Mouse (Mus musculus): ENCODE data around the gene Psme2. TPM values are rescaled to one million over a fixed set of nuclear protein-coding genes. Genes with fewer than 3 reads are reported as not detected.
A peak's percentile ranks its signal among the peaks of the same experiment; 100 is the strongest.

The Psme2 gene
- polyA plus RNA-seq, 1 experiment from 2014 or later, result 222 TPM

DNA sequence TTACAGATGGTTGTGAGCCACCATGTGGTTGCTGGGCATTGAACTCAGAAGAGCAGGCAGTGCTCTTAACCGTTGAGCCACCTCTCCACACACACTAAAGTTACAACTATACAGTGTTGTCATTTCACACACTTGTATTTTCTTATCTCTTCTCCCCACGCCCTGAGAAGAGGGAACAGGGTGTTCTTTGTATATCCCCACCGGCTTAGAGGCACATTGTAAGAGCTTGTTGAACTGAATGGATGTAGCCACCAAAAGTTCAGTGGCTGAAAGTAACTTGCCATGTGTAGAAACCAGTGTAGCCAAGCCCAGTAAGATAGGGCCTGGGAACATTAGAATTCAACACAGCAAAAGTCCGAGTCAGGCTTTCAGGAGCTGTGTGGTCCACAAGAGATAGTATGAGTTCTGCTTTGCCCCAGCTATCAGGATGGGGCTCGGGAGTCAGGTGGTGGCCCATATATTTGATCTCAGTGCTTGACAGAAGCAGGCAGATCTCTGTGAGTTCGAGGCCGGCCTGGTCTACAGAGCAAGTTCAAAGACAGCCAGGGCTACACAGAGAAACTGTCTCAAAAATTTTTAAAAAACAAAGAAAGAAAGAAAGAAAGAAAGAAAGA lies 23.8 kb upstream of the Psme2 start:
- H3K9ac ChIP-seq (replicated peaks), result no peak overlapping the region
- H3K4me2 ChIP-seq (ENCODE audit: low read depth, low read length), result no peak overlapping the region
- no peaks in the 10 kb centered on the region for H3K9me3 ChIP-seq (ENCODE audit: low read length)
- peaks cover 21% of the 10 kb centered on the region for H3K4me1 ChIP-seq (ENCODE audit: insufficient read depth)
- peak overlapping the region; percentile 77 for H3K27ac ChIP-seq (ENCODE audit: low read depth)
- TF ChIP-seq EP300 (IDR thresholded peaks at IDR 0.05; ENCODE audit: low read depth), result peak; percentile 94
- peak; percentile 7; the same call in 1 of the 2 replicates for TF ChIP-seq CTCF (IDR thresholded peaks at IDR 0.05; ENCODE audit: low read depth)
- H3K36me3 ChIP-seq (replicated peaks; ENCODE audit: insufficient read depth, low read length), result peaks cover 14% of the 10 kb centered on the region
- peak; percentile 81 for ATAC-seq
- 48% methylated on average over 7 of the region's 7 CpGs for WGBS (ENCODE audit: insufficient replicate concordance)
- peaks cover 8% of the 10 kb centered on the region; the same call in 1 of the 2 replicates for H3K27me3 ChIP-seq (ENCODE audit: insufficient read depth, low read length)
- DNase-seq, result no peak
- H3K4me3 ChIP-seq (ENCODE audit: low read depth, low read length), result no peak overlapping the region

DNA sequence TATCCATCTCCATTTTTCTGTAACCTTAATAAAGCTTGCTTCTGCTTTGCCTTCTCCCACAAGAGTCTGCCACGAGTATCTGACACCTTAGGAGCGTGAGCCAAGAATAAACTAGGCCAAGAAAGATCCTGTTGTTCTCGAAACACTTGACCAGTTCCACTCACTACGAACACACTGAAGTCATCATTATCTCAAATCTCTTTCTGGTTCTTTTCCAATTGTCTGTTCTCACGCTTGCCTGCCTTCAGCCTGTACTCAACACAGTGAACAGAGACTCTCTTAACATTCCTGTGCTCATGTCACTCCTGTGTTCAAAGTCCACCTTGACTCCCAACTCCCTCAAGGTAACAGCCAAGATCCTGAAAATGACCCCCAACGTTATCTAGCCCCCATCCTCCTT lies 22.4 kb upstream of the Psme2 start:
- TF ChIP-seq CTCF (IDR thresholded peaks at IDR 0.05; ENCODE audit: low read depth) (no peak), EP300 (IDR thresholded peaks at IDR 0.05; ENCODE audit: low read depth) (no peak)
- peaks cover 15% of the 10 kb centered on the region for H3K4me1 ChIP-seq (ENCODE audit: insufficient read depth)
- no peaks in the 10 kb centered on the region for H3K9me3 ChIP-seq (ENCODE audit: low read length)
- no peak overlapping the region for H3K4me2 ChIP-seq (ENCODE audit: low read depth, low read length)
- no peak overlapping the region for H3K9ac ChIP-seq (replicated peaks)
- DNase-seq, result no peak
- peak overlapping the region; percentile 31; the same call in 1 of the 2 replicates for H3K27ac ChIP-seq (ENCODE audit: low read depth)
- ATAC-seq, result no peak
- 59% methylated on average over 6 of the region's 6 CpGs for WGBS (ENCODE audit: insufficient replicate concordance)
- 0 out of 2 replicates have a peak, but pooled peaks cover 2% of the 10 kb centered on the region for H3K27me3 ChIP-seq (ENCODE audit: insufficient read depth, low read length)
- H3K36me3 ChIP-seq (replicated peaks; ENCODE audit: insufficient read depth, low read length), result peaks cover 27% of the 10 kb centered on the region
- H3K4me3 ChIP-seq (ENCODE audit: low read depth, low read length), result no peak overlapping the region

GRCm38 (mm10) chr14:55608339-55608738 lies 17.4 kb upstream of the Psme2 start:
- Histone ChIP-seq H3K27me3 (ENCODE audit: insufficient read depth, low read length) (no peaks in the 10 kb centered on the region), H3K4me3 (ENCODE audit: low read depth, low read length) (no peak overlapping the region), H3K4me2 (ENCODE audit: low read depth, low read length) (no peak overlapping the region), H3K36me3 (replicated peaks; ENCODE audit: insufficient read depth, low read length) (peaks cover 58% of the 10 kb centered on the region), H3K9ac (replicated peaks) (no peak overlapping the region), H3K4me1 (ENCODE audit: insufficient read depth) (peaks cover 27% of the 10 kb centered on the region), H3K27ac (ENCODE audit: low read depth) (no peak overlapping the region), H3K9me3 (ENCODE audit: low read length) (no peaks in the 10 kb centered on the region)
- TF ChIP-seq CTCF (IDR thresholded peaks at IDR 0.05; ENCODE audit: low read depth) (no peak), EP300 (IDR thresholded peaks at IDR 0.05; ENCODE audit: low read depth) (no peak)
- WGBS (ENCODE audit: insufficient replicate concordance), result 95% methylated on average over 6 of the region's 6 CpGs
- DNase-seq, result no peak
- no peak for ATAC-seq

DNA sequence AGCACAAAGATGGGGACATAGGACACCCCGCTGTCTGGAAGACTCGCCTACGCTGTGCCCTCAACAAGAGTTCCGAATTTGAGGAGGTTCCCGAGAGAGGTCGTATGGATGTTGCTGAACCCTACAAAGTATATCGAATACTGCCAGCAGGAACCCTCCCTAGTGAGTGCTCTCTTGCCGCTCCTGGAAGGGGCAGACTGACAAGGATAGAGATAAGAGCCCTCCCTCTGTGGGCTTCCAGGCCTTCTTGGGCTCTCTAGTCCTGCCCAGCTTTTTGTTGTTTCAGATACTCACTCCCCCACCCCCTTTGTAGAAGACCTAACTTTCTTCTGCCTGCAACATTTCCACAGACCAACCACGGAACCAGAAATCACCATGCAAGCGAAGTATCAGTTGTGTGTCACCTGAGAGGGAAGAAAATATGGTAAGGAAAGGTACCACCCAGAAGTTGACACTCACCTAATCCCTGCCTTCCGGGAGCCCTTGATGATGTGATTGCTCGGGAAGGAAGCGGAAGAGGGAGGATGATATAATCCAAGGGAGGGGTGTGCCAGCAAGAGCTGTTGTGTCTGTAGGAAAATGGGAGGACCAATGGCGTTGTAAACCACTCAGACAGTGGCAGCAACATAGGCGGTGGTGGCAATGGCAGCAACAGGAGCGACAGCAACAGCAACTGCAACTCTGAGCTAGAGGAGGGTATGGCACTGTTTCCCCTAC lies 15.0 kb upstream of the Psme2 start:
- H3K4me2 ChIP-seq (ENCODE audit: low read depth, low read length), result peak overlapping the region; percentile 75
- TF ChIP-seq EP300 (IDR thresholded peaks at IDR 0.05; ENCODE audit: low read depth), result no peak
- TF ChIP-seq CTCF (IDR thresholded peaks at IDR 0.05; ENCODE audit: low read depth), result no peak
- no peaks in the 10 kb centered on the region for H3K27me3 ChIP-seq (ENCODE audit: insufficient read depth, low read length)
- peaks cover 36% of the 10 kb centered on the region for H3K4me1 ChIP-seq (ENCODE audit: insufficient read depth)
- peak overlapping the region; percentile 44 for H3K27ac ChIP-seq (ENCODE audit: low read depth)
- peak overlapping the region; percentile 96 for H3K9ac ChIP-seq (replicated peaks)
- ATAC-seq (no peak), DNase-seq (no peak)
- peaks cover 81% of the 10 kb centered on the region for H3K36me3 ChIP-seq (replicated peaks; ENCODE audit: insufficient read depth, low read length)
- H3K9me3 ChIP-seq (ENCODE audit: low read length), result no peaks in the 10 kb centered on the region
- H3K4me3 ChIP-seq (ENCODE audit: low read depth, low read length), result peak overlapping the region; percentile 78
- 74% methylated on average over 16 of the region's 16 CpGs for WGBS (ENCODE audit: insufficient replicate concordance)

DNA sequence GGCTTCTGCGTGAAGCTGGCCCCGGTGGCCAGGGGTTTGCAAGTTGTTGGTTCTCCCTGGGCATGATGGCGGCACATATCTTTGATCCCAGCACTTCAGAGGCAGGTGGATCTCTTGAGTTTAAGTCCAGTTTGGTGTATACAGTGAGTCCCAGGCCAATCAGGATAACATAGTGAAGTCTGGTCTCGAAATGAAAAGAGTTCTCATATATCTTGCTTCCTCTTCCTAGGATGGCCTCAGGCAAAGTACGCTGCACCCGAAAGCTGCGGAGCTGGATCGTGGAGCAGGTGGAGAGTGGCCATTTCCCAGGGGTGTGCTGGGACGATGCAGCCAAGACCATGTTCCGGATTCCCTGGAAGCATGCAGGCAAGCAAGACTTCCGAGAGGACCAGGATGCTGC lies 13.9 kb upstream of the Psme2 start:
- ATAC-seq (no peak), DNase-seq (no peak)
- no peak for TF ChIP-seq CTCF (IDR thresholded peaks at IDR 0.05; ENCODE audit: low read depth)
- TF ChIP-seq EP300 (IDR thresholded peaks at IDR 0.05; ENCODE audit: low read depth), result no peak
- Histone ChIP-seq H3K27me3 (ENCODE audit: insufficient read depth, low read length) (no peaks in the 10 kb centered on the region), H3K36me3 (replicated peaks; ENCODE audit: insufficient read depth, low read length) (peaks cover 80% of the 10 kb centered on the region), H3K4me2 (ENCODE audit: low read depth, low read length) (peak overlapping the region; percentile 75), H3K27ac (ENCODE audit: low read depth) (peak overlapping the region; percentile 99), H3K9me3 (ENCODE audit: low read length) (no peaks in the 10 kb centered on the region), H3K9ac (replicated peaks) (peak overlapping the region; percentile 96), H3K4me3 (ENCODE audit: low read depth, low read length) (peak overlapping the region; percentile 78), H3K4me1 (ENCODE audit: insufficient read depth) (peaks cover 36% of the 10 kb centered on the region)
- WGBS (ENCODE audit: insufficient replicate concordance), result 83% methylated on average over 11 of the region's 11 CpGs

Measured in liver, postnatal 0 days (tissue).